Mouse (Mus musculus) cerebellum, postnatal 4 days (tissue): ENCODE measurements around the gene Spin1.
"Not testable (repeated sequence)": the region's sequence is repeated elsewhere in the genome, so short reads cannot be mapped to it uniquely, and the experiment has no call there.

Source experiments
- DNase-seq, 2 experiments: peaks; one replicate each; pipeline ENCODE4 v3.0.0; 2022; ENCODE audit warnings: low spot score in 2 of 2, mixed read lengths in 1 of 2

The Spin1 gene

GRCm38 (mm10) chr13:51094323-51095195 is 6.1 kb upstream of the Spin1 start:
- no peak for DNase-seq

GRCm38 (mm10) chr13:51095196-51095715 is 5.4 kb upstream of the Spin1 start:
- DNase-seq: no peak

GRCm38 (mm10) chr13:51096644-51097043 is 4.0 kb upstream of the Spin1 start:
- no peak for DNase-seq

- no peak for DNase-seq
These were observed 984 bp upstream of the Spin1 start for GRCm38 (mm10) chr13:51099560-51100232.

- DNase-seq: peak; percentile 31 to 62
These were observed 516 bp downstream of the Spin1 start for GRCm38 (mm10) chr13:51101016-51101776.

- no peak for DNase-seq
These were observed 1.1 kb downstream of the Spin1 start for GRCm38 (mm10) chr13:51101777-51102132.

- no peak for DNase-seq
These were observed 2.5 kb downstream of the Spin1 start for GRCm38 (mm10) chr13:51103111-51103725.

GRCm38 (mm10) chr13:51103861-51104650 is 3.4 kb downstream of the Spin1 start:
- DNase-seq: no peak

- no peak for DNase-seq
These were observed 5.4 kb downstream of the Spin1 start for GRCm38 (mm10) chr13:51105861-51106655.

- DNase-seq: no peak
These were observed 6.1 kb downstream of the Spin1 start for GRCm38 (mm10) chr13:51106816-51107215.

GRCm38 (mm10) chr13:51109517-51109916 is 8.8 kb downstream of the Spin1 start:
- no peak for DNase-seq

- not testable (repeated sequence) for DNase-seq
These were observed 13.7 kb downstream of the Spin1 start for GRCm38 (mm10) chr13:51114398-51114797.

GRCm38 (mm10) chr13:51115762-51116161 is 15.1 kb downstream of the Spin1 start:
- no peak for DNase-seq

- no peak for DNase-seq
These were observed 20.1 kb downstream of the Spin1 start for GRCm38 (mm10) chr13:51120734-51121133.

- DNase-seq: no peak
These were observed 21.3 kb downstream of the Spin1 start for GRCm38 (mm10) chr13:51121966-51122365.

- no peak for DNase-seq
These were observed 22.1 kb downstream of the Spin1 start for GRCm38 (mm10) chr13:51122771-51123170.

GRCm38 (mm10) chr13:51125357-51125756 is 24.7 kb downstream of the Spin1 start:
- no peak for DNase-seq

GRCm38 (mm10) chr13:51127906-51128305 is 27.2 kb downstream of the Spin1 start:
- DNase-seq: no peak

- DNase-seq: no peak
These were observed 27.7 kb downstream of the Spin1 start for GRCm38 (mm10) chr13:51128417-51128816.

GRCm38 (mm10) chr13:51131179-51131578 is 30.5 kb downstream of the Spin1 start:
- DNase-seq: no peak
